In the genomic region with DNA sequence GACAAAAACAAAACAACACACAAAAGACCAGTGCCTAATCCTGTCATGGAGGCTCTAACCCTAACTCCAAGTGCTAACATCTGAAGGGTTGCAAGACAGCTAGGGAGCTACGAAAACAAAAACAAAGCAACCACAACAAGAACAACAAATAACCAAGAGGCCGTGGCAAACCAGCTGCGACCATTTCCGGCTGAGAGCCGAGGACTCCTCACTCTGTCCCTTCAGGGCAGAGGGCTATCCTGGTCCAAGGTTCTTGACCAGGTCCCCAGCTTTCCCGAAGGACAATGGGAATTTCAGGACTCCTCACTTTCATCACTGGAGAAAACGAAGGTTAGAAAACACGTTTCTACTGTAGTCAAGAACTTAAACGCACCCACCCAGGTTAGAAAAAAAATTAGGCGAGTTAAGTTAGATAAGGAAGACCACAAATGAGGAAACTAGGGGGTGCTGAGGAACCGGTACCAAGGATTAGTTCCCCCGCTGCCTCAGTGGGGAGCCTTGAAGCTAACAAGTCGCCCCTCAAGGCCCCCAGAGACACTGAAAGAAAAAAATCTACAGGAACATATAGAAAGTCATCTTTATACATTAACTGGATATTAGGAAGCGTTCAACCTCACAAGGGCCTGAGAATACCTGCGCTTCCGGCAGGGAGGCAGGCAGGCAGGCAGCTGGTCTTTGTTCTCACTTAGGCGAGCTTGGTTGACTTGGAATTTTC, we compare ENCODE assay signal across 20 mouse cellular contexts. TPM values are rescaled to one million over a fixed set of nuclear protein-coding genes. Genes with fewer than 3 reads are reported as not detected.
DNase-seq lines count a peak whose midpoint lies in the region; ATAC-seq and TF ChIP-seq lines count a peak whose summit lies in the region.
"Had no signal": no experiment of that assay in that cellular context is flagged by ENCODE, and none has a peak within 500 bp of the region (broad histone marks: within the 10 kb centered on the region; RNA-seq: fewer than 3 reads in every experiment).

No protein-coding gene starts in this region.

- H3K27me3 ChIP-seq in midbrain, embryonic 11.5 days (ENCODE audit: control insufficient read depth, insufficient read depth, low read length) = peaks cover 91% of the 10 kb centered on the region
- peaks cover 99% of the 10 kb centered on the region for H3K27me3 ChIP-seq in midbrain, embryonic 13.5 days
- H3K27me3 ChIP-seq in embryonic facial prominence, embryonic 10.5 days (replicated peaks; ENCODE audit: low read depth, poor library complexity, severe bottlenecking) = peaks cover 100% of the 10 kb centered on the region
- peaks cover 96% of the 10 kb centered on the region for H3K27me3 ChIP-seq in limb, embryonic 15.5 days
- H3K27me3 ChIP-seq: CH12.LX had no signal

- intact Hi-C loops in gastrocnemius, adult 2 months (cut with DNase I) = loop anchor here (10.0 kb wide), 1 partner anchor 354 kb away; no protein-coding TSS in a partner anchor

- no peaks in the 10 kb centered on the region for H3K9me3 ChIP-seq in midbrain, embryonic 11.5 days (ENCODE audit: control insufficient read depth, low read length)
- no peaks in the 10 kb centered on the region for H3K9me3 ChIP-seq in midbrain, embryonic 13.5 days
- H3K9me3 ChIP-seq in embryonic facial prominence, embryonic 10.5 days = no peaks in the 10 kb centered on the region
- H3K9me3 ChIP-seq in limb, embryonic 15.5 days = no peaks in the 10 kb centered on the region
- H3K9me3 ChIP-seq: forebrain, embryonic 13.5 days; heart, embryonic 13.5 days; kidney, embryonic 15.5 days; liver, embryonic 13.5 days; lung, embryonic 15.5 days had no signal

- no peak for ATAC-seq in midbrain, embryonic 11.5 days (ENCODE audit: low FRiP score)
- ATAC-seq in midbrain, embryonic 13.5 days = no peak
- ATAC-seq in limb, embryonic 15.5 days (ENCODE audit: insufficient number of reproducible peaks, low FRiP score, low TSS enrichment, low read depth) = no peak
- ATAC-seq: forebrain, embryonic 13.5 days; inflammation-experienced regulatory T-cells, adult 6 months had no signal

- no peak for TF ChIP-seq CTCF in gastrocnemius, adult 2 months (IDR thresholded peaks at IDR 0.05)

- no peak overlapping the region for H3K4me2 ChIP-seq in midbrain, embryonic 11.5 days
- no peak overlapping the region for H3K4me2 ChIP-seq in midbrain, embryonic 13.5 days (replicated peaks)
- no peak overlapping the region for H3K4me2 ChIP-seq in limb, embryonic 15.5 days
- H3K4me2 ChIP-seq: lung, embryonic 15.5 days had no signal

- H3K27ac ChIP-seq in gastrocnemius, adult 2 months = peak overlapping the region; percentile 92
- no peak overlapping the region for H3K27ac ChIP-seq in midbrain, embryonic 11.5 days (ENCODE audit: low read depth, low read length)
- H3K27ac ChIP-seq in midbrain, embryonic 13.5 days = no peak overlapping the region
- H3K27ac ChIP-seq in embryonic facial prominence, embryonic 10.5 days (replicated peaks) = no peak overlapping the region
- no peak overlapping the region for H3K27ac ChIP-seq in limb, embryonic 15.5 days
- H3K27ac ChIP-seq: forebrain, embryonic 13.5 days; heart, embryonic 13.5 days; kidney, embryonic 15.5 days; liver, embryonic 13.5 days; lung, embryonic 15.5 days had no signal

- H3K9ac ChIP-seq in midbrain, embryonic 11.5 days (ENCODE audit: low read length) = no peak overlapping the region
- no peak overlapping the region for H3K9ac ChIP-seq in midbrain, embryonic 13.5 days (replicated peaks)
- H3K9ac ChIP-seq in limb, embryonic 15.5 days = no peak overlapping the region
- H3K9ac ChIP-seq: forebrain, embryonic 13.5 days; heart, embryonic 13.5 days; kidney, embryonic 15.5 days; liver, embryonic 13.5 days; lung, embryonic 15.5 days had no signal

- under 1% methylated on average over 17 of the region's 17 CpGs for WGBS in midbrain, embryonic 11.5 days
- WGBS in midbrain, embryonic 13.5 days = under 1% methylated on average over 17 of the region's 17 CpGs
- under 1% methylated on average over 17 of the region's 17 CpGs for WGBS in embryonic facial prominence, embryonic 10.5 days
- WGBS in limb, embryonic 15.5 days = 8% methylated on average over 17 of the region's 17 CpGs

- H3K36me3 ChIP-seq in midbrain, embryonic 11.5 days (ENCODE audit: control insufficient read depth, insufficient read depth, low read length) = no peaks in the 10 kb centered on the region
- H3K36me3 ChIP-seq in midbrain, embryonic 13.5 days = no peaks in the 10 kb centered on the region
- H3K36me3 ChIP-seq in embryonic facial prominence, embryonic 10.5 days (replicated peaks) = no peaks in the 10 kb centered on the region
- no peaks in the 10 kb centered on the region for H3K36me3 ChIP-seq in limb, embryonic 15.5 days
- H3K36me3 ChIP-seq: heart, embryonic 13.5 days; kidney, embryonic 15.5 days; liver, embryonic 13.5 days; lung, embryonic 15.5 days had no signal

- H3K4me1 ChIP-seq in midbrain, embryonic 11.5 days (ENCODE audit: control insufficient read depth, insufficient read depth, low read length) = peaks cover 10% of the 10 kb centered on the region; the same call in 1 of the 2 replicates
- H3K4me1 ChIP-seq in midbrain, embryonic 13.5 days (replicated peaks) = peaks cover 28% of the 10 kb centered on the region
- H3K4me1 ChIP-seq in embryonic facial prominence, embryonic 10.5 days = peaks cover 29% of the 10 kb centered on the region
- H3K4me1 ChIP-seq in limb, embryonic 15.5 days = peaks cover 37% of the 10 kb centered on the region

- DNase-seq in gastrocnemius, adult 2 months = no peak
- DNase-seq in gastrocnemius, postnatal 10 days = no peak
- peak; percentile 94 for DNase-seq in midbrain, embryonic 11.5 days (ENCODE audit: low spot score, missing footprints)
- DNase-seq in embryonic facial prominence, embryonic 10.5 days (ENCODE audit: low spot score) = peak; percentile 47
- no peak for DNase-seq in adrenal gland, postnatal 14 days
- DNase-seq: adrenal gland, postnatal 36 days; cerebellum, adult 8-10 months; heart, postnatal 4 days; liver, embryonic 13.5 days; thymus, adult 18-20 months had no signal

- H3K4me3 ChIP-seq in gastrocnemius, adult 2 months = peak overlapping the region; percentile 84
- H3K4me3 ChIP-seq in midbrain, embryonic 11.5 days (ENCODE audit: low read depth, low read length) = no peak overlapping the region
- no peak overlapping the region for H3K4me3 ChIP-seq in midbrain, embryonic 13.5 days (replicated peaks)
- H3K4me3 ChIP-seq in embryonic facial prominence, embryonic 10.5 days = no peak overlapping the region
- peak overlapping the region; percentile 5; the same call in 1 of the 2 replicates for H3K4me3 ChIP-seq in limb, embryonic 15.5 days
- H3K4me3 ChIP-seq: kidney, embryonic 15.5 days; liver, embryonic 13.5 days; lung, embryonic 15.5 days had no signal

RNA-seq across cellular contexts. Expression of a gene that starts 1.5 kb away (rescaled TPM):
- 1 to 10 TPM; 4.5 to 8.8 TPM for total RNA-seq in gastrocnemius, adult 2 months (2021)
- total RNA-seq in gastrocnemius, postnatal 10 days (2021) = 1 to 10 TPM; 5.3 to 6.4 TPM
- polyA plus RNA-seq in midbrain, embryonic 11.5 days (2014; fragmentation: Nextera tagmentation; extraction: Ambion mirVana) = 0.20 TPM in 1 of 2 replicates, not detected in the other
- polyA plus RNA-seq in midbrain, embryonic 13.5 days (2015; fragmentation: Nextera tagmentation; extraction: Ambion mirVana) = 0.19 TPM in 1 of 2 replicates, not detected in the other
- 1.3 and 1.6 TPM in 2 replicates for polyA plus RNA-seq in embryonic facial prominence, embryonic 10.5 days (2016; fragmentation: Nextera tagmentation; extraction: Ambion mirVana)
- polyA plus RNA-seq in limb, embryonic 15.5 days (2015; fragmentation: Nextera tagmentation; extraction: Ambion mirVana) = 10.6 and 14.7 TPM in 2 replicates
- 8.7 and 9.7 TPM in 2 replicates for total RNA-seq in adrenal gland, postnatal 14 days (2021)
- total RNA-seq: CH12.LX; common myeloid progenitor, adult 5-6 weeks; heart, postnatal 4 days; neutrophil, adult 5-6 weeks had no signal
- polyA plus RNA-seq: inflammation-experienced regulatory T-cells, adult 6 months had no signal

Comparison
In these comparisons a context has a peak if more than half of its experiments do, and no peak if none do; other contexts are left out.
1. DNase-seq: peak in midbrain, embryonic 11.5 days (single experiment) and embryonic facial prominence, embryonic 10.5 days (single experiment); none in gastrocnemius, adult 2 months (single experiment), gastrocnemius, postnatal 10 days (single experiment) and adrenal gland, postnatal 14 days (single experiment).
2. H3K4me3 ChIP-seq: peak in gastrocnemius, adult 2 months (single experiment) and limb, embryonic 15.5 days (single experiment); none in midbrain, embryonic 11.5 days (single experiment), midbrain, embryonic 13.5 days (single experiment) and embryonic facial prominence, embryonic 10.5 days (single experiment).